Mouse (Mus musculus) spleen, adult 2 months (tissue): ENCODE results near the gene Retreg1. TPM values are rescaled to one million over a fixed set of nuclear protein-coding genes. Genes with fewer than 3 reads are reported as not detected.

Experiments used
- DNase-seq, 2 experiments: peaks; one replicate each; pipeline versions ENCODE4 v3.0.0 to v3.0.0-alpha.2; 2012 to 2021; ENCODE audit warnings: low spot score in 2 of 2, low read depth in 1 of 2
- H3K27ac ChIP-seq: fragments of 200-500 bp; 2 replicates; pipeline ENCODE4 v1.5.1; 2012; ENCODE audit warnings: low read length, inconsistent platforms; ENCODE audit not compliant: insufficient read depth
- H3K27me3 ChIP-seq: fragments of 200-500 bp; 2 replicates; pipeline ENCODE4 v1.6.1; 2012; ENCODE audit warnings: mild to moderate bottlenecking, moderate library complexity, low read length, inconsistent platforms; ENCODE audit not compliant: control insufficient read depth, insufficient read depth
- H3K36me3 ChIP-seq: fragments of 200-500 bp; 2 replicates; pipeline ENCODE4 v1.6.1; 2012; ENCODE audit warnings: mild to moderate bottlenecking, low read length, inconsistent platforms; ENCODE audit not compliant: control insufficient read depth, insufficient read depth
- H3K4me1 ChIP-seq: fragments of 200-500 bp; 2 replicates; pipeline ENCODE4 v1.6.1; 2011; ENCODE audit warnings: inconsistent platforms; ENCODE audit not compliant: control insufficient read depth, insufficient read depth, insufficient read length
- H3K4me3 ChIP-seq: fragments of 200-500 bp; 2 replicates; pipeline ENCODE4 v1.5.1; 2011; ENCODE audit warnings: mild to moderate bottlenecking, inconsistent platforms; ENCODE audit not compliant: insufficient read depth, insufficient read length; ENCODE audit errors: extremely low read depth
- CTCF ChIP-seq: fragments of 200-500 bp; IDR thresholded peaks from 2 replicates; pipeline ENCODE4 v1.5.1; 2011; ENCODE audit warnings: mild to moderate bottlenecking, inconsistent platforms; ENCODE audit not compliant: insufficient read depth, insufficient read length, insufficient replicate concordance; ENCODE audit errors: extremely low read depth
- POLR2A ChIP-seq: fragments of 200-500 bp; IDR thresholded peaks from 2 replicates; pipeline ENCODE4 v1.6.1; 2011; ENCODE audit warnings: low read depth, low read length, inconsistent platforms
- WGBS: fragments of 180-500 bp; shearing (Covaris S2); methylation state at CpG from one replicate; pipeline ENCODE4 v1.1.7; 2018; 5-methylcytosine and 5-hydroxymethylcytosine counted together
- polyA plus RNA-seq: library from polyadenylated mRNA; depleted of rRNA; stranded (reverse); fragments of >200 nt; gene quantifications from 2 replicates; pipeline ENCODE4 v1.2.3, GENCODE M21; 2012

The Retreg1 gene
- polyA plus RNA-seq, 1 experiment, result 8.8 TPM

- no peak overlapping the region for H3K27ac ChIP-seq
- 91% methylated on average over 10 of the region's 10 CpGs for WGBS
- no peak for DNase-seq
These were observed 87.0 kb downstream of the Retreg1 start for GRCm38 (mm10) chr15:25929936-25930335.

DNA sequence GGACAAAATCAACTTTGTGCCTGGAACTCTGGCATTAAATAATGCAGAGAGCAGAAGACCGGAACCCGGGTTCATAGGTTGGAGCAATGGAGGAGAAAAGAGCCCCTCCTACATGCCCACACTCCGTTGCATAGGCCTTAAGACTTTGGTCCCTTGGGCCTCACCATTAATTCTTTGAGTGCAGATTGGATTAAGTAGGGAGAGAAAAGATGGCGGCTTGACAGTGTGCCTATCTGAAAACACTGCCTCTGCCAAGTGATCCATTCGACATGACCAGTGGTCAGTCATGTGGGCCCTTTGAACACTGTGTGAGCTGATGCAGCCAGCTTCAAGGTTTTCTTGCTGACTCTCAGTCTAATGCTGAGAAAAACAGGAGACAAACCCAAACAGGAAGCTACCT lies 87.7 kb downstream of the Retreg1 start:
- WGBS, result 90% methylated on average over 5 of the region's 5 CpGs
- H3K27me3 ChIP-seq, result no peaks in the 10 kb centered on the region
- DNase-seq, result no peak
- TF ChIP-seq CTCF (no peak), POLR2A (no peak)
- no peak overlapping the region for H3K4me3 ChIP-seq
- H3K36me3 ChIP-seq, result no peaks in the 10 kb centered on the region
- no peak overlapping the region for H3K27ac ChIP-seq
- H3K4me1 ChIP-seq, result peaks cover 12% of the 10 kb centered on the region; the same call in 1 of the 2 replicates

More at GRCm38 (mm10) chr15:25929936-25930335, 87.0 kb downstream of the Retreg1 start:
- no peaks in the 10 kb centered on the region for H3K27me3 ChIP-seq
- no peak for TF ChIP-seq CTCF
- no peak for TF ChIP-seq POLR2A
- H3K4me3 ChIP-seq, result no peak overlapping the region
- H3K4me1 ChIP-seq, result peaks cover 12% of the 10 kb centered on the region; the same call in 1 of the 2 replicates
- no peaks in the 10 kb centered on the region for H3K36me3 ChIP-seq

DNA sequence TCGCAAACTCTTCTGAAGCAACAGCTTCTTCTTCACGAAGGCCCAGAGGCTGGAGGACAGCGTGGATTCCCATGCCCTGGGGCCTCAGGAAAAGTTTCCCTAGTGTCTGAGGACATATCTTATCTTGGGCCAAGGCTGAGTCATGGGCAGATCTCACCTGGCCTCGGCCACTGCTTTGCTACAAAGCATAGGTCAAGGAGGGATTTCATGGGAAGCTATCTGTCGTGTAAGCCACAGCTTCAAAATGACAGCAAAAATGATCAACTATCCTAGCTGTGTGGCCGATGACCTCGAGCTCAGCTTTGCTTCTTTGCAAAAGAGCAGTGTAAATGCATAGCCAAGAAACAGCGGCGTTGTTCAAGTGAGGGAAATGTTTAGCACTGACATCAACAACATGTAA lies 89.5 kb downstream of the Retreg1 start:
- TF ChIP-seq CTCF (no peak), POLR2A (no peak)
- WGBS, result 80% methylated on average over 9 of the region's 9 CpGs
- Histone ChIP-seq H3K27me3 (no peaks in the 10 kb centered on the region), H3K4me3 (no peak overlapping the region), H3K27ac (no peak overlapping the region), H3K36me3 (no peaks in the 10 kb centered on the region), H3K4me1 (peaks cover 12% of the 10 kb centered on the region; the same call in 1 of the 2 replicates)
- no peak for DNase-seq

DNA sequence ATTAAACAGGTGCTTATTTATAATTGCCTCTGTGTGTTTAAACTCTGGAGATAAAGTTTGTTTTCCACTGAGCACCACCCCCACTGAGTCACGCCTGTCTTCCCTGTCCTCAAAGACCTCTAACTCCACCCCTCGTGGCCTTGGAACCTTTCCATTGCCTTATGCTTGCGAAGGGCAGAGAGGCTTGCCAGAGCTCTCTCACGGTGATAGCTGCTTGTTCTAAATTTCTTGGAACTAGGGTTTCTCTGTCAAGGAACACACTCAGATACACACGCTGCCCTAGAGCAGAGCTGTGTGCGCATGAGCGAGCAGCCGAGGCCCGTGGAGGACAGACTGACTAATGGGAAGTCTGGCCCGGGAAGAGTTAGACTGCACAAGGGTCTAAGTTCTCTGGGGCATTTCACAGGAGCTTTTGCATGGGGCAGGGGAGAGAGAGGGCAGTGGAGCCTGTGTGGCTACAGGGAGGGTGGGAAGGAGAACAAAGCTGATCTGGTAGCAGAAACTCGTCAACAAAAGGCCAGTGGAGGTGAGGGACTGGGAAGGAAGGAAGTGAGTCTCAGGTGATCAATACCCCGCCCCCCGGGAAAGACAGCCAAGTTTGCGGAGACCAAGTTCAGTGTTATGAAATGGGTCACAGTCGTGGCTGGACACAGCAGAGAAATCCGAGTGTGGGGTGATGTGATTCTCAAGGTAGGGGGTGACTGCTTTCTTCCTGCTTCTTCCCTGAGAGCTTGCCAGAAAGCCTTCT lies 90.1 kb downstream of the Retreg1 start:
- no peak for DNase-seq
- TF ChIP-seq CTCF (no peak), POLR2A (no peak)
- 18% methylated on average over 16 of the region's 16 CpGs for WGBS
- Histone ChIP-seq H3K4me3 (no peak overlapping the region), H3K27ac (no peak overlapping the region), H3K4me1 (peaks cover 12% of the 10 kb centered on the region; the same call in 1 of the 2 replicates), H3K36me3 (no peaks in the 10 kb centered on the region), H3K27me3 (no peaks in the 10 kb centered on the region)

DNA sequence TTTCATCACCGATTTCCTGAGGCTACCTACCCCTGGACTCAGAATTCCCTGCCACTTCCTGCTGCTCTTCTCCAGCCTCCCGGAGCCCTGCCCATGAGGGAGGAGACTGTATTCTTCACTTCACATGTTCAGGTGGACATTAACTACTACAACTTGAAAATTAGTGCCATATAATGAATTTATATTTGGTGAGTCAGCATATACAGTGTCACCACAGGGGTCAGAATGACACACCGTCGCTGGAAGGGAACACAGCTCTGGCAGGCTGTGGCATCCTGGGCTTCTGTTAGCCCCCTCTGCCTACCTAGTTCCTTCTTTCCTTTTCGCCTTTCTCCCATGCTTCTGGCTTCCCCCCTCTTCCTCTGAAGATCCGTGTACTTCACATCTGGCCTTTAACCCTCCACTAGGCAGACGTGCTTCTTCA lies 90.7 kb downstream of the Retreg1 start:
- peaks cover 12% of the 10 kb centered on the region; the same call in 1 of the 2 replicates for H3K4me1 ChIP-seq
- no peaks in the 10 kb centered on the region for H3K36me3 ChIP-seq
- H3K27me3 ChIP-seq, result no peaks in the 10 kb centered on the region
- TF ChIP-seq CTCF, result no peak
- no peak for TF ChIP-seq POLR2A
- H3K4me3 ChIP-seq, result no peak overlapping the region
- no peak overlapping the region for H3K27ac ChIP-seq
- WGBS, result 53% methylated on average over 7 of the region's 7 CpGs
- DNase-seq, result no peak

DNA sequence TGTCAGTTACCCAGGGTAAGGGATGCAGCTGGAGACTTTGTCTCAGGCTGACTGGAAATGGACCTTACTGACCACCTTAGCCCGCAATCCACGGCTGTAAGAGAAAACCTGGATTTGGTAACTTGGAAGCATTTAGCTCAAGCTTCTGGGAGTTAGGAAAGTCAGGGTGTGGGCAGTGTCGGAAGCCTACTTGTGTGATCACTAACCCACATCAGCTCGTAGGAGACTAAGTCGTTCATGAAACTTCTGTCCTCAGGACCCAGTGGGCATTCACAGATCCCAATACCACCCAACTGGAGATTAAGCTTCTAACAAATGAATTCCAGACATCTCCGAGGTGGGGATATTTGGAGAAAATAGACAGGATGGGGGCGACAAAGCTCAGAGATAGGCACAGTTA lies 91.4 kb downstream of the Retreg1 start:
- WGBS, result 91% methylated on average over 7 of the region's 7 CpGs
- Histone ChIP-seq H3K27ac (no peak overlapping the region), H3K27me3 (no peaks in the 10 kb centered on the region), H3K4me3 (no peak overlapping the region), H3K4me1 (peaks cover 12% of the 10 kb centered on the region; the same call in 1 of the 2 replicates), H3K36me3 (no peaks in the 10 kb centered on the region)
- TF ChIP-seq CTCF (no peak), POLR2A (no peak)
- DNase-seq, result no peak

- peaks cover under 1% of the 10 kb centered on the region; the same call in 1 of the 2 replicates for H3K4me1 ChIP-seq
- DNase-seq, result no peak
- no peak overlapping the region for H3K4me3 ChIP-seq
- 83% methylated on average over 7 of the region's 7 CpGs for WGBS
- no peak for TF ChIP-seq CTCF
- no peak for TF ChIP-seq POLR2A
- no peak overlapping the region for H3K27ac ChIP-seq
- H3K36me3 ChIP-seq, result no peaks in the 10 kb centered on the region
- H3K27me3 ChIP-seq, result no peaks in the 10 kb centered on the region
These were observed 95.5 kb downstream of the Retreg1 start for GRCm38 (mm10) chr15:25938496-25938895.
